Mouse (Mus musculus) kidney, postnatal 4 days (tissue): ENCODE measurements at regions not wholly inside any gene's neighbourhood (a gene's known extent, or its start where the extent isn't known, plus 50 kb on each side); places are given as distances from the start of the nearest gene placed in this dataset.
A peak's percentile ranks its signal among the peaks of the same experiment; 100 is the strongest.
"Not testable (repeated sequence)": the region's sequence is repeated elsewhere in the genome, so short reads cannot be mapped to it uniquely, and the experiment has no call there.

Source experiments
- DNase-seq, 2 experiments: peaks; one replicate each; pipeline ENCODE4 v3.0.0; 2021; ENCODE audit warnings: mixed read lengths in 2 of 2

- no peak for DNase-seq
Observed at GRCm38 (mm10) chr5:102123285-102123684, 53.6 kb upstream of the Wdfy3 start.

- peak; percentile 76 to 77 for DNase-seq
Observed at GRCm38 (mm10) chr5:102126737-102127136, 57.0 kb upstream of the Wdfy3 start.

- DNase-seq, result peak; percentile 6 to 7
Observed at GRCm38 (mm10) chr5:102147991-102148390, 78.3 kb upstream of the Wdfy3 start.

- DNase-seq, result peak; percentile 88
Observed at GRCm38 (mm10) chr5:102149481-102150129, 79.9 kb upstream of the Wdfy3 start.

- DNase-seq, result no peak
Observed at GRCm38 (mm10) chr5:102159621-102160020, 89.9 kb upstream of the Wdfy3 start.

- DNase-seq, result no peak
Observed at GRCm38 (mm10) chr5:102167981-102168380, 98.3 kb upstream of the Wdfy3 start.

GRCm38 (mm10) chr5:102171808-102172207, 102.1 kb upstream of the Wdfy3 start:
- no peak for DNase-seq

- DNase-seq, result no peak
Observed at GRCm38 (mm10) chr5:102180250-102180649, 110.5 kb upstream of the Wdfy3 start.

GRCm38 (mm10) chr5:102188951-102189350, 119.2 kb upstream of the Wdfy3 start:
- DNase-seq, result not testable (repeated sequence)

GRCm38 (mm10) chr5:102206456-102206855, 136.7 kb upstream of the Wdfy3 start:
- DNase-seq, result no peak

- peak; percentile 83 to 86 for DNase-seq
Observed at GRCm38 (mm10) chr5:102206953-102207352, 137.2 kb upstream of the Wdfy3 start.

GRCm38 (mm10) chr5:102213145-102213544, 143.4 kb upstream of the Wdfy3 start:
- peak; percentile 52 for DNase-seq

GRCm38 (mm10) chr5:102227131-102227530, 157.4 kb upstream of the Wdfy3 start:
- no peak for DNase-seq

GRCm38 (mm10) chr5:102242614-102243013, 172.9 kb upstream of the Wdfy3 start:
- DNase-seq, result no peak

GRCm38 (mm10) chr5:102244706-102245105, 175.0 kb upstream of the Wdfy3 start:
- no peak for DNase-seq

GRCm38 (mm10) chr5:102248747-102249146, 179.0 kb upstream of the Wdfy3 start:
- no peak for DNase-seq

- no peak for DNase-seq
Observed at GRCm38 (mm10) chr5:102251076-102251475, 181.4 kb upstream of the Wdfy3 start.

- DNase-seq, result no peak
Observed at GRCm38 (mm10) chr5:102253786-102254185, 184.1 kb upstream of the Wdfy3 start.

- DNase-seq, result no peak
Observed at GRCm38 (mm10) chr5:102257104-102257503, 187.4 kb upstream of the Wdfy3 start.

- DNase-seq, result no peak
Observed at GRCm38 (mm10) chr5:102261621-102262020, 191.9 kb upstream of the Wdfy3 start.

- no peak for DNase-seq
Observed at GRCm38 (mm10) chr5:102266451-102266850, 196.7 kb upstream of the Wdfy3 start.

GRCm38 (mm10) chr5:102267150-102267549, 197.4 kb upstream of the Wdfy3 start:
- DNase-seq, result no peak

- DNase-seq, result no peak
Observed at GRCm38 (mm10) chr5:102269204-102269603, 199.5 kb upstream of the Wdfy3 start.

GRCm38 (mm10) chr5:102275621-102276020, 205.6 kb upstream of the Arhgap24 start:
- DNase-seq, result no peak

GRCm38 (mm10) chr5:102287131-102287530, 194.1 kb upstream of the Arhgap24 start:
- DNase-seq, result peak; percentile 7 to 23
